Mouse (Mus musculus) neural tube, embryonic 14.5 days (tissue): ENCODE data around the gene Mcidas. TPM values are rescaled to one million over a fixed set of nuclear protein-coding genes. Genes with fewer than 3 reads are reported as not detected.

ENCODE experiments used
- ATAC-seq: fragments of 200-750 bp; cut with Nextera tagmentation; 2 replicates; pipeline ENCODE4 v1.8.0; 2017; ENCODE audit warnings: low read depth, mild to moderate bottlenecking, moderate TSS enrichment, moderate library complexity
- H3K27ac ChIP-seq: fragments of 300-500 bp; sonication (generic); 2 replicates; pipeline ENCODE4 v1.5.1; 2014; ENCODE audit warnings: low read depth, mild to moderate bottlenecking, control low read depth, low read length, moderate library complexity, mixed read lengths
- H3K27me3 ChIP-seq: fragments of 300-500 bp; sonication (generic); 2 replicates; pipeline ENCODE4 v1.6.1; 2014; ENCODE audit warnings: low read length; ENCODE audit not compliant: control insufficient read depth, insufficient read depth
- H3K36me3 ChIP-seq: fragments of 300-500 bp; sonication (generic); 2 replicates; pipeline ENCODE4 v1.6.1; 2014; ENCODE audit warnings: low read length, mixed read lengths; ENCODE audit not compliant: control insufficient read depth, insufficient read depth
- H3K4me1 ChIP-seq: fragments of 300-500 bp; sonication (generic); 2 replicates; pipeline ENCODE4 v1.6.1; 2014; ENCODE audit warnings: low read length; ENCODE audit not compliant: control insufficient read depth, insufficient read depth
- H3K4me2 ChIP-seq: fragments of 300-500 bp; sonication (generic); 2 replicates; pipeline ENCODE4 v1.6.1; 2014; ENCODE audit warnings: mild to moderate bottlenecking, low read depth, low read length, control low read depth
- H3K4me3 ChIP-seq: fragments of 300-500 bp; sonication (generic); 2 replicates; pipeline ENCODE4 v1.5.1; 2014; ENCODE audit warnings: low read depth, low read length, control low read depth, mixed read lengths
- H3K9ac ChIP-seq: fragments of 300-500 bp; sonication (generic); replicated peaks from 2 replicates; pipeline ENCODE4 v1.6.1; 2014; ENCODE audit warnings: low read depth, mild to moderate bottlenecking, control low read depth, low read length, mixed read lengths
- H3K9me3 ChIP-seq: fragments of 300-500 bp; sonication (generic); 2 replicates; pipeline ENCODE4 v1.6.1; 2016; ENCODE audit warnings: low read length; ENCODE audit not compliant: control insufficient read depth
- WGBS: fragments of 180-500 bp; shearing (Covaris S2); extraction: QIAGEN DNeasy Blood & Tissue Kit; methylation state at CpG from one replicate; pipeline ENCODE4 v1.1.7; 2014; 5-methylcytosine and 5-hydroxymethylcytosine counted together
- polyA plus RNA-seq: library from polyadenylated mRNA; unstranded; fragments of >200 nt; fragmentation: Nextera tagmentation; extraction: Ambion mirVana; gene quantifications from 2 replicates; pipeline ENCODE4 v1.2.1, GENCODE M21; 2014

Gene Mcidas
- polyA plus RNA-seq: 0.11 TPM in 1 of 2 replicates, not detected in the other

- Histone ChIP-seq H3K4me3 (peak within 1 kb of the TSS; percentile 38), H3K36me3 (no peaks in the 10 kb centered on the region), H3K4me1 (peaks cover 9% of the 10 kb centered on the region), H3K27me3 (peaks cover 76% of the 10 kb centered on the region), H3K9me3 (no peaks in the 10 kb centered on the region), H3K4me2 (peak within 1 kb of the TSS; percentile 70), H3K9ac (peak within 1 kb of the TSS; percentile 41), H3K27ac (no peak within 1 kb of the TSS)
- peak; percentile 50; the same call in 1 of the 2 replicates for ATAC-seq
- under 1% methylated on average over 62 of the region's 63 CpGs for WGBS
Measured at GRCm38 (mm10) chr13:112993531-112994152, at the start of gene Mcidas. TSS of gene Mcidas (plus strand) at chr13:112993845.

GRCm38 (mm10) chr13:112945312-112945711, 48.3 kb upstream of the Mcidas start:
- no peak for ATAC-seq
- Histone ChIP-seq H3K4me3 (no peak overlapping the region), H3K9ac (no peak overlapping the region), H3K4me1 (no peaks in the 10 kb centered on the region), H3K27ac (no peak overlapping the region), H3K36me3 (peaks cover 55% of the 10 kb centered on the region), H3K9me3 (no peaks in the 10 kb centered on the region), H3K4me2 (no peak overlapping the region), H3K27me3 (no peaks in the 10 kb centered on the region)
- 93% methylated on average over 9 of the region's 9 CpGs for WGBS

GRCm38 (mm10) chr13:112945900-112946299, 47.7 kb upstream of the Mcidas start:
- ATAC-seq: no peak
- no peaks in the 10 kb centered on the region for H3K4me1 ChIP-seq
- peaks cover 61% of the 10 kb centered on the region for H3K36me3 ChIP-seq
- no peak overlapping the region for H3K9ac ChIP-seq
- WGBS: 87% methylated on average over 6 of the region's 6 CpGs
- H3K27me3 ChIP-seq: no peaks in the 10 kb centered on the region
- no peak overlapping the region for H3K27ac ChIP-seq
- H3K9me3 ChIP-seq: no peaks in the 10 kb centered on the region
- H3K4me3 ChIP-seq: no peak overlapping the region
- H3K4me2 ChIP-seq: no peak overlapping the region

- H3K9me3 ChIP-seq: no peaks in the 10 kb centered on the region
- H3K36me3 ChIP-seq: peaks cover 54% of the 10 kb centered on the region
- 91% methylated on average over 8 of the region's 8 CpGs for WGBS
- H3K27ac ChIP-seq: no peak overlapping the region
- no peaks in the 10 kb centered on the region for H3K4me1 ChIP-seq
- no peak overlapping the region for H3K9ac ChIP-seq
- no peak overlapping the region for H3K4me3 ChIP-seq
- no peak overlapping the region for H3K4me2 ChIP-seq
- no peaks in the 10 kb centered on the region for H3K27me3 ChIP-seq
- ATAC-seq: no peak
Measured at GRCm38 (mm10) chr13:112954067-112954466, 39.6 kb upstream of the Mcidas start.

- Histone ChIP-seq H3K27me3 (no peaks in the 10 kb centered on the region), H3K4me1 (no peaks in the 10 kb centered on the region), H3K9ac (no peak overlapping the region), H3K27ac (no peak overlapping the region), H3K36me3 (peaks cover 36% of the 10 kb centered on the region), H3K4me2 (no peak overlapping the region), H3K9me3 (no peaks in the 10 kb centered on the region), H3K4me3 (no peak overlapping the region)
- 88% methylated on average over 5 of the region's 5 CpGs for WGBS
- ATAC-seq: no peak
Measured at GRCm38 (mm10) chr13:112963081-112963480, 30.6 kb upstream of the Mcidas start.

GRCm38 (mm10) chr13:112964421-112964820, 29.2 kb upstream of the Mcidas start:
- 93% methylated on average over 12 of the region's 12 CpGs for WGBS
- Histone ChIP-seq H3K4me3 (no peak overlapping the region), H3K4me1 (no peaks in the 10 kb centered on the region), H3K9ac (no peak overlapping the region), H3K27ac (no peak overlapping the region), H3K9me3 (no peaks in the 10 kb centered on the region), H3K36me3 (peaks cover 36% of the 10 kb centered on the region), H3K4me2 (no peak overlapping the region), H3K27me3 (no peaks in the 10 kb centered on the region)
- no peak for ATAC-seq

- Histone ChIP-seq H3K4me2 (no peak overlapping the region), H3K9me3 (no peaks in the 10 kb centered on the region), H3K36me3 (peaks cover 30% of the 10 kb centered on the region), H3K27ac (no peak overlapping the region), H3K9ac (no peak overlapping the region), H3K27me3 (no peaks in the 10 kb centered on the region), H3K4me3 (no peak overlapping the region), H3K4me1 (no peaks in the 10 kb centered on the region)
- no peak for ATAC-seq
- WGBS: 96% methylated on average over 5 of the region's 5 CpGs
Measured at GRCm38 (mm10) chr13:112967267-112967666, 26.4 kb upstream of the Mcidas start.

GRCm38 (mm10) chr13:112976720-112977119, 16.9 kb upstream of the Mcidas start:
- H3K36me3 ChIP-seq: no peaks in the 10 kb centered on the region
- no peaks in the 10 kb centered on the region for H3K27me3 ChIP-seq
- H3K27ac ChIP-seq: no peak overlapping the region
- H3K4me3 ChIP-seq: no peak overlapping the region
- WGBS: 49% methylated on average over 10 of the region's 10 CpGs
- H3K4me2 ChIP-seq: no peak overlapping the region
- no peak overlapping the region for H3K9ac ChIP-seq
- ATAC-seq: no peak
- no peaks in the 10 kb centered on the region for H3K9me3 ChIP-seq
- no peaks in the 10 kb centered on the region for H3K4me1 ChIP-seq

- ATAC-seq: no peak
- Histone ChIP-seq H3K4me1 (peaks cover 13% of the 10 kb centered on the region), H3K4me2 (no peak overlapping the region), H3K4me3 (no peak overlapping the region), H3K27ac (no peak overlapping the region), H3K9me3 (no peaks in the 10 kb centered on the region), H3K27me3 (peaks cover 36% of the 10 kb centered on the region), H3K9ac (no peak overlapping the region), H3K36me3 (no peaks in the 10 kb centered on the region)
- WGBS: 2% methylated on average over 18 of the region's 18 CpGs
Measured at GRCm38 (mm10) chr13:112985605-112986450, 7.8 kb upstream of the Mcidas start.
